ENCODE assay signal across 10 mouse cellular contexts in genomic region chr15:93133379-93133778, GRCm38 (mm10).
DNase-seq lines count a peak whose midpoint lies in the region; ATAC-seq and TF ChIP-seq lines count a peak whose summit lies in the region.
"Had no signal": no experiment of that assay in that cellular context is flagged by ENCODE, and none has a peak within 500 bp of the region (broad histone marks: within the 10 kb centered on the region; RNA-seq: fewer than 3 reads in every experiment).

No protein-coding gene starts in this region.

- no peaks in the 10 kb centered on the region for H3K9me3 ChIP-seq in limb, embryonic 14.5 days (ENCODE audit: control insufficient read depth, low read length)
- no peaks in the 10 kb centered on the region for H3K9me3 ChIP-seq in limb, embryonic 10.5 days (replicated peaks)
- H3K9me3 ChIP-seq: liver, embryonic 12.5 days had no signal

- no peaks in the 10 kb centered on the region for H3K27me3 ChIP-seq in limb, embryonic 14.5 days (ENCODE audit: control insufficient read depth, insufficient read depth, low read length)
- H3K27me3 ChIP-seq in limb, embryonic 10.5 days (ENCODE audit: low read depth, poor library complexity, severe bottlenecking): no peaks in the 10 kb centered on the region
- H3K27me3 ChIP-seq: liver, embryonic 12.5 days had no signal

- intact Hi-C loops in left cerebral cortex, postnatal 14 days (cut with DNase I): no loop called here

- TF ChIP-seq POLR2A in limb, embryonic 14.5 days (IDR thresholded peaks at IDR 0.05; ENCODE audit: borderline replicate concordance, extremely low read depth, insufficient read depth, insufficient read length): no peak

- H3K9ac ChIP-seq in limb, embryonic 14.5 days (ENCODE audit: low read depth, low read length, severe bottlenecking): no peak overlapping the region
- H3K9ac ChIP-seq: liver, embryonic 12.5 days had no signal

- no peak for DNase-seq in limb, embryonic 14.5 days (ENCODE audit: low spot score)
- DNase-seq in limb, embryonic 10.5 days (ENCODE audit: low spot score): no peak
- peak; percentile 43 to 46 for DNase-seq in frontal cortex, postnatal 36 days (ENCODE audit: low spot score in 2 of 2)
- peak; percentile 50 to 59 for DNase-seq in left cerebral cortex, postnatal 14 days (ENCODE audit: low spot score in 2 of 2)
- DNase-seq in right cerebral cortex, postnatal 25 days: peak; percentile 26
- no peak for DNase-seq in kidney, adult 9 months
- no peak for DNase-seq in urinary bladder, postnatal 36 days (ENCODE audit: low spot score in 2 of 2)
- no peak for DNase-seq in kidney, adult 8-10 months
- DNase-seq: heart, postnatal 36 days had no signal

- no peak for ATAC-seq in limb, embryonic 14.5 days (ENCODE audit: low FRiP score, low read depth)
- ATAC-seq: liver, embryonic 12.5 days had no signal

- 72% methylated on average over 18 of the region's 18 CpGs for WGBS in limb, embryonic 14.5 days
- WGBS in limb, embryonic 10.5 days: 81% methylated on average over 18 of the region's 18 CpGs

- no peak overlapping the region for H3K4me3 ChIP-seq in limb, embryonic 14.5 days (replicated peaks; ENCODE audit: low read length)
- no peak overlapping the region for H3K4me3 ChIP-seq in limb, embryonic 10.5 days
- H3K4me3 ChIP-seq: liver, embryonic 12.5 days had no signal

- H3K27ac ChIP-seq in limb, embryonic 14.5 days (replicated peaks; ENCODE audit: low read depth, low read length): no peak overlapping the region
- H3K27ac ChIP-seq in limb, embryonic 10.5 days: no peak overlapping the region
- H3K27ac ChIP-seq: liver, embryonic 12.5 days had no signal

- no peaks in the 10 kb centered on the region for H3K36me3 ChIP-seq in limb, embryonic 14.5 days (ENCODE audit: control insufficient read depth, insufficient read depth, low read length)
- no peaks in the 10 kb centered on the region for H3K36me3 ChIP-seq in limb, embryonic 10.5 days
- H3K36me3 ChIP-seq: liver, embryonic 12.5 days had no signal

- H3K4me1 ChIP-seq in limb, embryonic 14.5 days (ENCODE audit: control insufficient read depth, insufficient read depth, low read length): no peaks in the 10 kb centered on the region
- H3K4me1 ChIP-seq in limb, embryonic 10.5 days: no peaks in the 10 kb centered on the region
- H3K4me1 ChIP-seq: liver, embryonic 12.5 days had no signal

- H3K4me2 ChIP-seq in limb, embryonic 14.5 days (replicated peaks; ENCODE audit: low read depth, low read length, severe bottlenecking): 0 out of 2 replicates have a peak overlapping the region, but pooled peaks have one; percentile 7
- H3K4me2 ChIP-seq: liver, embryonic 12.5 days had no signal

Comparison
In these comparisons a context has a peak if more than half of its experiments do, and no peak if none do; other contexts are left out.
1. DNase-seq: peak in frontal cortex, postnatal 36 days (2 of 2), left cerebral cortex, postnatal 14 days (2 of 2) and right cerebral cortex, postnatal 25 days (single experiment); none in limb, embryonic 14.5 days (single experiment), limb, embryonic 10.5 days (single experiment), kidney, adult 9 months (single experiment), urinary bladder, postnatal 36 days (0 of 2) and kidney, adult 8-10 months (0 of 2).